Mouse (Mus musculus) gonadal fat pad, adult 2 months (tissue): ENCODE data around the gene Apbb2. TPM values are rescaled to one million over a fixed set of nuclear protein-coding genes. Genes with fewer than 3 reads are reported as not detected.
"Not testable (repeated sequence)": the region's sequence is repeated elsewhere in the genome, so short reads cannot be mapped to it uniquely, and the experiment has no call there.

Experiments used
- DNase-seq: peaks from one replicate; pipeline ENCODE4 v3.0.0-alpha.2; 2012; ENCODE audit warnings: low read depth
- polyA plus RNA-seq: library from polyadenylated mRNA; depleted of rRNA; stranded (reverse); fragments of >200 nt; gene quantifications from 2 replicates; pipeline ENCODE4 v1.2.3, GENCODE M21; 2012; rRNA removed

The Apbb2 gene
- polyA plus RNA-seq, 1 experiment = 13.7 TPM

- no peak for DNase-seq
Observed at GRCm38 (mm10) chr5:66300576-66300975, 318.0 kb downstream of the Apbb2 start.

DNA sequence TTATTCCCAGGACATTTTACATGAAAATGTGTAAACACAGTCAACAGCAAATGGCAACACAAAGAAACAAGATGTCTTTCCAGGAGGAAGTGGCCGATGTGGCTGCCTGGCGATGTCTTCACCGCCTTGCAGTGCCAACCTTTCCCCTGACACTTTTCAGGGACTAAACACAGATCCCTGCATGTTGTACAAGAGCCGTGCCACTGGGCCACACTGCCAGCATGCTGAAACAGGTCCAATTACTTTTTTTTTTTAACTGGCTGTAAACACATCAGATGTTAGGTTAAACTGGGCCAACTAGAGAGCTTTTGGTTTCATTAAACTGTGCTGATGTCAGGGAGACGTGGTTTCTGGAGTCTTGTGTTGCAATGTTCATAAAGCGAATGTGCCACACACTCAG, 319.7 kb downstream of the Apbb2 start:
- DNase-seq = no peak

DNA sequence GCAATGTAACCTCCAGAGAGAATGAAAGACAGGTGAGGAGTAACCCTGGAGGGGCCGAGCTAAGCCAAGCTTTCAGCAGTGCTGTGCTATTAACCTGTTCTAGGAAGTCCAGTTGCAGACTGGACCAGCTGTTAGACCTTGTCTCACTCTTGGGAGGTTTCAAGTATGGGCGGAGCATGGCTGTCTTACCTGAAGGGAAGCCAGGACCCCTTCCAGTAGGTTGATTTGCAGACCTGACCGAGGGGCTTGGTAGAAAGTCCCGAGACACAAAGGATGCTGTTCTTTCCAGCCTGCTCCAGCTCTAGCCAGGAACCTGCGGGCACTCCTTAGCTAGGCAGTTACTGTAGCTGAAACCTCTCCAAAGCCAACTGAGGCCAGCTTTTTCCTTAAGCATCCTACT, 322.5 kb downstream of the Apbb2 start:
- DNase-seq = no peak

GRCm38 (mm10) chr5:66294952-66295351, 323.6 kb downstream of the Apbb2 start:
- DNase-seq = peak; percentile 13

- no peak for DNase-seq
Observed at GRCm38 (mm10) chr5:66294106-66294625, 324.4 kb downstream of the Apbb2 start.

GRCm38 (mm10) chr5:66280742-66281141, 337.8 kb downstream of the Apbb2 start:
- DNase-seq = no peak

GRCm38 (mm10) chr5:66279650-66280049, 338.9 kb downstream of the Apbb2 start:
- no peak for DNase-seq

DNA sequence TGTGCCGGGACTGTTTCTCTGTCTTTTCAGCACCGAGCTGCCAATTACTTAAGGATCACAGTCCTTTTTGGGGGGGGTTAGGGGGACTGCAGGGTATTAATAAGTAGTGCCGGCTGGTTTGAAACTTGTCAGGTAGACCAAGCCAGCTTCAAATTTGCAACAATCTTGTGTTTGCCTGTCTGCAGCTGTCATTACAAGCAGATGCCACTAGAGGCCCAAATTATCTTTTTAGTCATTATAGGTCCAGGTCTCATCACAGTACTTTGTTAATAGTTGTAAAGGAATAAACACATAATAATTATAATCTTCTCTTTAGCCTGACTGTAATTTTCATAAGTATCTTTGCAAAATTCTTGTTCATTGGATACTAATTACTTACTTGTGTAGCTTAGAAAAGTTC, 344.2 kb downstream of the Apbb2 start:
- no peak for DNase-seq

DNA sequence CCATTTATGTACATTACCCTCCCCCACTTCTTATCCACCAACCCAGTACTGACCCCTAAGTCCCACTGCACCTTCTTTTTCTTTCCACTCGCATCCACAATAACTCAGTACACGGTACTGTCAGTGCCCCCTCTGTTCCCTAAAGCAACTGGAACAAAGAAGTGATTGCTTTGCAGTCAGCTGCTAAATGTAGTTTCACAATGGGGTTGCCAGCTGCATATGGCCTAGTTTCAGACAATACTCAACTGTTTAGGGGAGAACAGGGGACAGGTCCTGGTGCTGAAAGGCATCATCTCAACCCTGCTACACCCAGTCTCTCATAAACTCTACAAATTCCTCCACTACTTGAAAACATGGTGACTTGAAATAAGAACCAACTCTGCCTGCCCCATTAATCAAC, 347.4 kb downstream of the Apbb2 start:
- DNase-seq = no peak

DNA sequence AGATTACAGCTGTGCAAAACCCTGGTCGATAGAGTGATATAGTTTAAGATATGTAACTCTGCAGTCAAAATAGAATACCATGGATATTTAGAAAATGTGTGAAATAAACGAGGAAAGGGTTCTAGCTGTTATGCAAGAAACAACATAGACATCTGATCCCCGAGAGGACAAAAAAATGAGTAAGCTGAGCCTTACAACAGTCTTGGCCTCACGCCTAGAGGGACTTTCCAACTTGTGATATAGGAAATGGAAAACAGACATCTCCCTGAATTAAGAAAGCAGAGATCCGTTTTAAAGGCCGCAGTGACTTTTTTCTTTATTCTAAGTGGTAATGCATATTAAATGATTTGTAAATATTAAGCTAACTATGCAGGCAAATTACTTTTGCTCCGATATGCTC, 349.0 kb downstream of the Apbb2 start:
- DNase-seq = no peak

DNA sequence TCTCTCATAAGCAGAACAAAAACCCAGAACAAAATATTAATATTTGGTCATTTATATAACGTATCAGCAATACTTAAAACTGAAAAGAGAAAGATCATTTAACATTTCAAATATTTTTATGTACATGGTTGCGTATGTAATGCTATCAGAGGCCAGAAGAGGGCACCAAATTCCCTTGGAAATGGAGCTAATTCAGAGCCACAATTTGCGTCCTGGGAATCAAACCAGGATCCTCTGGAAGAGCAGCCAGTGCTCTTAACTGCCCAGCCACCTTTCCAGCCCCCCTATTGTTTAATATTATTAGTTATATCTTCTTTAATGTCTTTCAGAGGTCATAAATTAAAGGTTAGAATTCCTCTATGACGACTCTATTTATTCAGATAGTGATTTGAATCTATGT, 355.2 kb downstream of the Apbb2 start:
- DNase-seq = no peak

GRCm38 (mm10) chr5:66262475-66262874, 356.1 kb downstream of the Apbb2 start:
- no peak for DNase-seq

DNA sequence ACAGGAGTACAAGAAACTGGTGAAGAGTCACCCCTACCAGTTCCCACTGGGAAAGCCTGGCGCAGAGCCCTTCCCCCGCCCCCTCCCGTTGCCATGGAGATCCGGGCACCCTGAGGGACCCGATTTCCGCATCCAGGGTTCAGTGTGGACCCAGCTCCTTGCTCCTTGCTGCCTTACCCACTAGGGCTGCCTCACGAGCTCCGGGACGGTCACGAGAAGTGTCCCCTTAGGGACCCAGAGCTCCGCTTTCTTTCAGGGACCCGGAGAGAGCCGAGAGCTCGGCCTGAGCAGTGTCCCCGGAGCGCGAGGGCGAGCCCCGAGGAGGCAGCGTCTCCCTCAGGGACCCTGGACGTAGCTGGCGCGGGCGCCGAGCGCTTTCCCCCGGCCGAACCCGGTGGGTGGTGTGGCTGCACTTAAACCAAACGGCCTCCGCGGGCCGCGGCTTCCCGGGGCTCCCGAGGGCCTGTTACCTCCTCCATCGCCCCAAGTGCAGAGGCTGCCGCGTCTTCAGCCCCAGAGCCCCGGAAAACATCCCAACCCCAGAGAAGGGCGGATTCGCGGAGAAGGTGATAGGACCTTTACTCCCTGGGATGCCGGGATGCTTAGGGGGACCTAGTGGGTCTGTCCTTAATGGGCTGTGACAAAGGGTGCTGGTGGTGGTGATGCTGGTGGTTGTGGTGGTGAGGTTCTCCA, 358.7 kb downstream of the Apbb2 start, which contains the start of gene Nsun7:
Nsun7 (plus strand) TSS at position 142 of the 693 bp plus-strand sequence.
- DNase-seq = no peak

DNA sequence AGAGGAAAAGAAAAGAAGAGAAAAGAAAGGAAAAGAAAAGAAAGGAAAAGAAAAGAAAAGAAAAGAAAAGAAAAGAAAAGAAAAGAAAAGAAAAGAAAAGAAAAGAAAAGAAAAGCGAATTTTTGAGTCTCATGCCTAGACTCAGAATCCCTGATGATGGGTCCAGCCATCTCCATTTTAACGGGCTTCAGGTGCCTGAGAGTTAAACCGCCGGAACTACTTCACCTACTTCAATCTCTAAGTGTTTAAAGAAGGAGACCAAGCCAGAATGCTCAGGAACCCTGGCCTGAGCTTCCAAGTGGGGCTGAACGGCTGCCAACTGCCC, 359.2 kb downstream of the Apbb2 start:
- not testable (repeated sequence) for DNase-seq

- no peak for DNase-seq
Observed at GRCm38 (mm10) chr5:66259000-66259399, 359.6 kb downstream of the Apbb2 start.

GRCm38 (mm10) chr5:66255044-66255443, 363.5 kb downstream of the Apbb2 start:
- no peak for DNase-seq

DNA sequence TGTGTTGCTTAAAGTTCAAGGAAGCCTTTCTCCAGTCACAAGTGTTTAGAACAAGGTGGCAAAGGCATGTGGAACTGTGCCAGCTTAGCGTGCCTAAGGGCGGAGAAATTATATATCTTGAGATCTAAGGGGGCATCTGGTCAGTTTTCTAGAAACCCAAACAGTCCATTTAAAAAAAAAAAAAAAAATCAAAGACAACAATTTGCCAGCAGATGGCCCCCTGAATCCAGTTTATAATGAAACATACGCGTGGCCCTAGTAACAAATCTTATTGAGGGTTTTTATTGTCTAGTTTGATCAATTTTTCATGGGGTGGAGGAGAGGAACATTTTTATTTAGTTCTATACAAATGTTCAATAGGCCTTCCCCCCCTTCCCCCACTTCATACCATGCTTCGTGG, 365.4 kb downstream of the Apbb2 start:
- DNase-seq = no peak

Other genes starting within 250 kb of the Apbb2 start
- gene Uchl1, start 57.3 kb upstream of the Apbb2 start, polyA plus RNA-seq = 13.8 and 14.7 TPM in 2 replicates
- 11.7 and 14.3 TPM in 2 replicates for gene Limch1, start 127.0 kb upstream of the Apbb2 start, polyA plus RNA-seq